Mouse (Mus musculus) forebrain, embryonic 12.5 days (tissue): ENCODE measurements at regions not wholly inside any gene's neighbourhood (a gene's known extent, or its start where the extent isn't known, plus 50 kb on each side); places are given as distances from the start of the nearest gene placed in this dataset.

Experiments
- ATAC-seq: fragments of 200-750 bp; cut with Nextera tagmentation; 2 replicates; pipeline ENCODE4 v1.8.0; 2017; ENCODE audit warnings: moderate TSS enrichment; ENCODE audit not compliant: low FRiP score
- H3K27ac ChIP-seq: fragments of 300-500 bp; sonication (generic); 2 replicates; pipeline ENCODE4 v1.5.1; 2016; ENCODE audit warnings: mild to moderate bottlenecking
- H3K27me3 ChIP-seq: fragments of 300-500 bp; sonication (generic); 2 replicates; pipeline ENCODE4 v1.6.1; 2016; ENCODE audit warnings: mild to moderate bottlenecking
- H3K36me3 ChIP-seq: fragments of 300-500 bp; sonication (generic); replicated peaks from 2 replicates; pipeline ENCODE4 v1.6.1; 2016; ENCODE audit warnings: mild to moderate bottlenecking
- H3K4me1 ChIP-seq: fragments of 300-500 bp; sonication (generic); 2 replicates; pipeline ENCODE4 v1.6.1; 2016
- H3K4me2 ChIP-seq: fragments of 300-500 bp; sonication (generic); 2 replicates; pipeline ENCODE4 v1.6.1; 2016; ENCODE audit warnings: mild to moderate bottlenecking, moderate library complexity
- H3K4me3 ChIP-seq: fragments of 300-500 bp; sonication (generic); replicated peaks from 2 replicates; pipeline ENCODE4 v1.5.1; 2016; ENCODE audit warnings: mild to moderate bottlenecking
- H3K9ac ChIP-seq: fragments of 300-500 bp; sonication (generic); 2 replicates; pipeline ENCODE4 v1.6.1; 2016; ENCODE audit warnings: mild to moderate bottlenecking
- H3K9me3 ChIP-seq: fragments of 300-500 bp; sonication (generic); 2 replicates; pipeline ENCODE4 v1.6.1; 2016
- WGBS: fragments of 180-500 bp; shearing (Covaris S2); methylation state at CpG from one replicate; pipeline ENCODE4 v1.1.7; 2016; 5-methylcytosine and 5-hydroxymethylcytosine counted together

DNA sequence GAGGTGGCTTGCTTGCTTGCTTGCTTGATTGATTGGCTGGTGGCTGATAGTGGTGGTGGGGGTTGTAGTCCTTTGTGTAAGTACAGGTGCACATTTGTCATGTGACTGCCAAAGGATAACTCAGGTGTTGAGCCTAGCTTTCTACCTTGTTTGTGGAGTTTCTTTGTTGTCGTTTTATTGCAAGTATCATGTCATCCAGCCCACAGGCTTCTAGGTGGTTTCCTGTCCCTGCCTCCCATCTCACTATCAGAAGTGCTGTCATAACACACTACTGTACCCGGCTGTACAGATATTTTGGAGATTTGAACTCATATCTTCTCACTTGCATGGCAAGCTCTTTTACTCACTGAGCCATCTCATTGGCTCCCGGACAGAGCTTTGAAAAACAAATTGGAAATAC lies 186.9 kb downstream of the Cog6 start:
- H3K36me3 ChIP-seq, result no peaks in the 10 kb centered on the region
- 86% methylated on average over 3 of the region's 3 CpGs for WGBS
- no peaks in the 10 kb centered on the region for H3K4me1 ChIP-seq

DNA sequence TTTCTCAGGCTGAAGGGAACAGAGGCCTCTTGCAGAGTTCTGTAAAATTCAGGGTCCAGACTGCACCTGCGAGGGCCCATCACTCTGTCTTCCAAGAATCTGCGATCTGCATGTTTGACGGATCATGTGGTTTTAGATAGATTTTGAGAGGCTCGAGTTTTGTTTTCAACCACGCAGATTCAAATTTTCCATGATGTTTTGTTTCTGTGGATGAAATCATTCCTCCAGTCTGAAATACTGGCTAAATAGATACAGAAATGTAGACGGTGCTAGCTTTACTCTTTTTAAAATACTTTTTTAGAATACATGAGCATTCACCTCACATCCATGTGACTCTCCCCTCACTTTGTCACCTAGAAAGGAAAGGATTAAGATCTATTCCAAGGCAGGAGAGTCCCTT lies 188.0 kb downstream of the Cog6 start:
- Histone ChIP-seq H3K27me3 (no peaks in the 10 kb centered on the region; the same call in 1 of the 2 replicates), H3K9me3 (no peaks in the 10 kb centered on the region), H3K27ac (no peak overlapping the region), H3K4me1 (no peaks in the 10 kb centered on the region), H3K4me3 (no peak overlapping the region), H3K36me3 (no peaks in the 10 kb centered on the region), H3K4me2 (no peak overlapping the region), H3K9ac (no peak overlapping the region)
- ATAC-seq, result no peak
- 90% methylated on average over 6 of the region's 6 CpGs for WGBS

More for the DNA sequence above, 186.9 kb downstream of the Cog6 start:
- ATAC-seq, result no peak
- no peak overlapping the region for H3K9ac ChIP-seq
- no peaks in the 10 kb centered on the region for H3K9me3 ChIP-seq
- H3K4me3 ChIP-seq, result no peak overlapping the region
- no peak overlapping the region for H3K27ac ChIP-seq
- H3K4me2 ChIP-seq, result no peak overlapping the region
- no peaks in the 10 kb centered on the region; the same call in 1 of the 2 replicates for H3K27me3 ChIP-seq

DNA sequence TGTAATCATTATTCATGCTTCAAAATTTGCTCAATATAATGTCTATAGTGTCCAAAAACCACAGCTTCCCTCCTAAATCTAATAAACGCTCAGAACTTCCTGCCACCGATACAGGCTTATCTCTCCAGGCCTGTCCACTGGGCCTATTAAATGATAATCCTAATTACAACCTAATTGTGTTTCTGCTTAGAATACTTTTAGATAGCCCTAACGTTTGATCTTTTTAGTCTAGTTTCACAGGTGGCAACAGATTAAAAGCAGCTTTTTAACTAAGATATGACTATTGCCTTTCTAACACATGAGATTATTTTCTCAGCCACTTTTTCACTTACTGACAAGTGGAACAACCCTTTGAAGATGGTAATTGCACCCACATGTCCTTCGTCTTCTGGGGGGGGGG lies 188.6 kb downstream of the Cog6 start:
- 79% methylated on average over 4 of the region's 4 CpGs for WGBS
- Histone ChIP-seq H3K27me3 (no peaks in the 10 kb centered on the region; the same call in 1 of the 2 replicates), H3K36me3 (no peaks in the 10 kb centered on the region), H3K4me3 (no peak overlapping the region), H3K4me1 (no peaks in the 10 kb centered on the region), H3K9ac (no peak overlapping the region), H3K4me2 (no peak overlapping the region), H3K27ac (no peak overlapping the region), H3K9me3 (no peaks in the 10 kb centered on the region)
- no peak for ATAC-seq

DNA sequence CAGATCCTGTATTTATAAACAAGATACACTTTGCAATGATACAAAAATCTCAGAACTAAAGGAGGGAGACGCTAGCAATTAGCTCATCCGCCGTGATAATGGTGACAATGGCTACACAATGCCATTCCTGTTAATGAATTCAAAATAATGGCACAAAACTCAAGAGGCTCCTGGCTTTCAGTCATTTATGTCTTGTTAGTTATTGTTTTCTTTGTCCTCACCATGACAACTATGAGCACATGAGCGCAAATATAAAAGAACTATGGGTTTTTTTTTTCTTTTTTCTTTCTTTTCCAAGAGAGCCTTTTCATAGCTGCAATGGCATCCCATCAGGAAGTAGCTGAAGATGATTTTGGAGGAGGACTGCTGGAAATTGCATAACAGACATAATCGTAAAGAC lies 194.2 kb downstream of the Cog6 start:
- ATAC-seq, result no peak
- H3K4me3 ChIP-seq, result no peak overlapping the region
- 49% methylated on average over 5 of the region's 5 CpGs for WGBS
- H3K4me1 ChIP-seq, result peaks cover 15% of the 10 kb centered on the region; the same call in 1 of the 2 replicates
- no peak overlapping the region for H3K27ac ChIP-seq
- H3K4me2 ChIP-seq, result no peak overlapping the region
- no peaks in the 10 kb centered on the region; the same call in 1 of the 2 replicates for H3K27me3 ChIP-seq
- H3K9ac ChIP-seq, result no peak overlapping the region
- H3K36me3 ChIP-seq, result no peaks in the 10 kb centered on the region
- no peaks in the 10 kb centered on the region for H3K9me3 ChIP-seq

DNA sequence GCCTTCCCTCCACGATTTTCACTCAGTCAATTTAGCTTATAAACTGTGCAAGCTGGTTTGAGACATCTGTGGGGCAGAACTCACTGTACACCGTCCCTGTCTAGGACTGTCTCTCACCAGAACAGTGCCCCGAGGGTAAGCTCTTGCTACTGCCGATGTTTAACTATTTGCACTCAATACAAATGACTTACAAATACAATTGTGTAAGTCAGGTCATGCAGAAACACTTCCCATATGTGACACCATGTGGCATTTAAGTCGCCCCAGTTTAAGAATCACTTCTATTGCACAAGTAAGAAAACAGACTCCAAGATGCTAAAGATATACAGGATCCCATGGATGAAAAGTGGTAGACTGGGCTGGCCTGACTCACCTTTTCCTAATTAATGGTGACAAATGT lies 195.6 kb downstream of the Cog6 start:
- peaks cover 15% of the 10 kb centered on the region; the same call in 1 of the 2 replicates for H3K4me1 ChIP-seq
- H3K4me2 ChIP-seq, result no peak overlapping the region
- H3K4me3 ChIP-seq, result no peak overlapping the region
- no peak overlapping the region for H3K27ac ChIP-seq
- no peak for ATAC-seq
- no peaks in the 10 kb centered on the region for H3K9me3 ChIP-seq
- no peaks in the 10 kb centered on the region for H3K36me3 ChIP-seq
- WGBS, result 29% methylated on average over 5 of the region's 5 CpGs
- H3K9ac ChIP-seq, result no peak overlapping the region
- H3K27me3 ChIP-seq, result no peaks in the 10 kb centered on the region; the same call in 1 of the 2 replicates

DNA sequence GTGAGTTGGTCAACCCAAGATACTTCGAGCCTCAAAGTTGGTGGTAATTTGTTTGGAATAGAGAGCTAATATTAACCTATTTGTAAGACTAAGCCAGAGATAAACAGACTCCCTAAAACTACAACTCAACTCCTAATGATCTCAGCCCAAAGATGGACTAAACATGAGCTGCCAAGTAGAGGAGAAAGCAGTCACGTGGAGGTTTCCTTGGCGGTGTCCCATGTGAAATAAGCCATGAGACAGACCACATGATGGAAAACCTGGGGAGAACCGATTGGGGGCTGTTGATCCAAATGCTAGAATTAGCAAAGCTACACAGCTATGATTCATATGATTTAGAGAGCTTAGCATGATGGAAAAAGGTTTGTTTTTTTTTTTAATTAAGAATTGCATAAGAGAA lies 198.6 kb downstream of the Cog6 start:
- peaks cover 29% of the 10 kb centered on the region for H3K4me1 ChIP-seq

DNA sequence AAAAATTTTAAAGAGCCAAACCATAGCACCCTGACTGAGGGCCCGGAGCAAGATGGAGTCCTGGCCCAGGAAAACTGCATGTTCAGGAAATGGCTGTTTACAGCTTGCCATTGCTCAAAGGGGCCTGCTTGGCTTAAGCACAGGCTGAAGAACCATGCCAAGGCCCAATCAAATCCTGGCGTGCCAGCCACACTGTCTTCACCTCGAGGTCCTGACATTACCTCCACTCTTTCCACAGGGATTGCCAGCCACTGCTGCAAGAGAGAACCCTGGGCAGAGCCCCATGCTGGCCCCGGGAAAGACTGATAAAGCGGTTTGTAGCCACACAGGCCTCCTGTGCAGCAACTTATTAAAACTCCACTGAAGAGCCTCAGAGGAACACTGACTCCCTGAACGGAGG lies 199.6 kb downstream of the Cog6 start:
- ATAC-seq, result no peak
- Histone ChIP-seq H3K27ac (no peak overlapping the region), H3K36me3 (no peaks in the 10 kb centered on the region), H3K27me3 (no peaks in the 10 kb centered on the region), H3K4me3 (no peak overlapping the region), H3K4me1 (peaks cover 20% of the 10 kb centered on the region), H3K4me2 (no peak overlapping the region), H3K9ac (no peak overlapping the region), H3K9me3 (no peaks in the 10 kb centered on the region)
- WGBS, result 85% methylated on average over 6 of the region's 6 CpGs

More for the DNA sequence above, 198.6 kb downstream of the Cog6 start:
- Histone ChIP-seq H3K27ac (no peak overlapping the region), H3K4me2 (no peak overlapping the region), H3K9ac (no peak overlapping the region), H3K36me3 (no peaks in the 10 kb centered on the region), H3K27me3 (no peaks in the 10 kb centered on the region), H3K4me3 (no peak overlapping the region), H3K9me3 (no peaks in the 10 kb centered on the region)
- WGBS, result 90% methylated on average over 4 of the region's 4 CpGs
- no peak for ATAC-seq

DNA sequence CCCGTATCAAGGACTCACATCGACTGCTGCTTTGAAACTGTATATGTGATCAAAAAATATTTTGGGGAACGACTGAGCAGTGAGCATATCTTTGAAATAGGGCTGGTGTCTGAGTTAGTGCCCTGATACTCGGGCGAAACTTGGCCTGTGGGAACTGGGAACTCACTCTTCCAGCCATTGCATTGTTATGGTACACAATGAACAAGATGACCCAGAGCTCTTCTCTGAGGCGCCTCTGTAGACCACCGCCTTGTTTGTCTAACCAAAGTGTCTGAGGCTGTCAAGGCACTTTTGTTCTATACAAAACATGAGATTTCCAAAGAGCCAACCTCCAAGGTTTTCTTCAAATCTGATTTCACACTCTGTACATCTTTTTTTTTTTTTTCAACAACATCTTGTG lies 201.5 kb downstream of the Cog6 start:
- no peaks in the 10 kb centered on the region for H3K9me3 ChIP-seq
- no peak for ATAC-seq
- H3K27ac ChIP-seq, result no peak overlapping the region
- WGBS, result 61% methylated on average over 7 of the region's 7 CpGs
- H3K4me1 ChIP-seq, result peaks cover 14% of the 10 kb centered on the region
- H3K4me2 ChIP-seq, result no peak overlapping the region
- H3K36me3 ChIP-seq, result no peaks in the 10 kb centered on the region
- no peak overlapping the region for H3K4me3 ChIP-seq
- H3K27me3 ChIP-seq, result no peaks in the 10 kb centered on the region
- H3K9ac ChIP-seq, result no peak overlapping the region

DNA sequence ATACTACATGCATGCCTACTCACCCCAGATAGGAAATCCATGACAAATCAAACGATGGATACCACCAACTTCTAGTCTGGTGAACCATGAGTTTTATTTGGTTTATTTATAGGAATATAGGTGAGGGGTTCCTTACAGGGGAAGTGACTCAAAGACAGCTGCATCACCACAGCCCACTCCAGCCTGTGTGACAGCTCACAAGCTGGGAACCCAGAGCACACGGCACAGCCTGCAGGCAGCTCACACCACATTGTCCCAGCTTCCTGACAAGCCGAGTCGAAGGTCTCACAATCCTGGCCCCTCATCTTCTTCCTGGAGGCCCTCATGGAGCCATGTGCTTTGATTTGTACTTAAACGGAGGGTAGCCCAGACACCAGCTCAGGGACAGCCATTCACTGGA lies 214.7 kb downstream of the Cog6 start:
- Histone ChIP-seq H3K27ac (no peak overlapping the region), H3K9ac (no peak overlapping the region), H3K4me2 (no peak overlapping the region), H3K9me3 (no peaks in the 10 kb centered on the region), H3K4me3 (no peak overlapping the region), H3K4me1 (no peaks in the 10 kb centered on the region), H3K36me3 (no peaks in the 10 kb centered on the region), H3K27me3 (no peaks in the 10 kb centered on the region)
- 90% methylated on average over 5 of the region's 5 CpGs for WGBS
- no peak for ATAC-seq

DNA sequence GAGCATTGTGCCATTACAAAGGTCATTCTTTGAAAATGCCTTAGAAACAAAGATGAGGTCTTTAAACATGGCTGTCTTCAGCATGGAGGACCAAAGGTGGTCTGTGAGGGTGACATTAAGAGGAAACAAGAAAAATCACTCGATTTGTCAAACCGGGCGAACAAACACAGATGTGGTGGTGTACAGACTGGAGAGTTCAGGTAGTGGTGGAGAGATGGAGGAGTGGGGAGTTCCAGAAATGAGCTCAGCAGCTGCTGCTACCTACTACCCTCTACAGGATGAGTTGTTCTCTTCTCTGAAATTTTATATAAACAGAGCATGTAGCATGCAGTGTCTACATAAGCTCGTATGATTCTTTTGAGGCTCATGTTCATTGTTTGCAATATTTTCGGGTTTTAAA lies 215.6 kb downstream of the Cog6 start:
- Histone ChIP-seq H3K9ac (no peak overlapping the region), H3K9me3 (no peaks in the 10 kb centered on the region), H3K4me2 (no peak overlapping the region), H3K4me1 (no peaks in the 10 kb centered on the region), H3K27ac (no peak overlapping the region), H3K4me3 (no peak overlapping the region), H3K27me3 (no peaks in the 10 kb centered on the region), H3K36me3 (no peaks in the 10 kb centered on the region)
- ATAC-seq, result no peak
- WGBS, result 89% methylated on average over 5 of the region's 5 CpGs

DNA sequence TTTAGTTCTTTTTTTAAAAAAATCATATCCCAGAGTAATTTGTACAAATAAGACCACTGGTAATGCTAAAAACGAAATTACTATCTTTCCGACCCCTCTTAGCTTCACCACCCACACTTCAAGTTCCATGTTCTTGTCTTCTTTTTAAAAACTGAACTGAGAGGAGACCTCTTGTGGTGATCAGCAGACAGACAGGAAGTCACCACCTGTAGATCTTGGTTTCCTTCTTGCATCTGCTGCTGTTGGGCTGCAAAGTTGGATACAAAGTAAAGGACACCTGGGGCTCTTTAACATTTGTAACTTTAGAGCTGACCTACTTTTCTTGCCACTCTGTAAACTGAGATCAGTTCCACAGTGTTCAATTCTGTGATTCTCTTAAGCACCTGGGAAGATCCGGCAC lies 216.4 kb downstream of the Cog6 start:
- Histone ChIP-seq H3K4me3 (no peak overlapping the region), H3K27me3 (no peaks in the 10 kb centered on the region), H3K36me3 (no peaks in the 10 kb centered on the region), H3K4me2 (no peak overlapping the region), H3K4me1 (no peaks in the 10 kb centered on the region), H3K9ac (no peak overlapping the region), H3K9me3 (no peaks in the 10 kb centered on the region), H3K27ac (no peak overlapping the region)
- WGBS, result 86% methylated on average over 3 of the region's 3 CpGs
- no peak for ATAC-seq

DNA sequence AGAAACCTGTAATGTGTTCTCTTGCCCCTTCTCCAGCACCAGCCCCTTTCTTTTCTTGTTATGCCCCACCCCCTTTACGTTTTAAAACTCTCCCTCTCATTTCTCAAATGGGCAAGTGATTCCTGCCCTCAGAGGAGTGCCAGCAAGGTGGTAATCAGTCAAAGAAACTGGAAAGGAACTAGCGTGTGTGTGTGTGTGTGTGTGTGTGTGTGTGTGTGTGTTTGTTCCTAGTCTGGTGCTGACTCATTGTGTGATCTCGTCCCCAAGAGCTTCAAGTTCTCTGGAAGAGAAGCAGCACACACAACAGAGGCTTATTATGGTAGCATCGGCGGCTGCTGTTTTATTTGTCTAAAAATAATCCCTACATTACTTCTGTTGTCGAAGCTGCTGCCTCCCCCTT lies 219.2 kb downstream of the Cog6 start:
- WGBS, result 47% methylated on average over 6 of the region's 6 CpGs

DNA sequence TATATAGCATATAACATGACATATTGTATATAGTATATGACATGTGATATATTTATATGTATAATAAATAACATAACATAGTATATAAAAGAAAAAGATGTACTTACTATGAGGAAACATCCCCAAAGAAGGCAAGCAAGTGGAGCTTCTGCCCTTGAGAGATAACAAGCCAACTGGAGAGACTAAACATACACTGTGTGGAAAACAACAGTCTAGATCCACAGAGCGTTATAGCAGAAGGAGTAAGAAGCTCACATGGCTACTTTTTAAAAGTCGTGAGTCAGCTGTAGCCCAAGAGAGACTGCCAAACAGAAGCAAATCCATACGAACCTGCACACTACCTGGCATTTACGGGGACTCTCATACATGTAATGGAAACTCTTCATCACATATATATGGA lies 219.9 kb downstream of the Cog6 start:
- H3K9ac ChIP-seq, result no peak overlapping the region
- 79% methylated on average over 4 of the region's 4 CpGs for WGBS
- no peaks in the 10 kb centered on the region for H3K9me3 ChIP-seq
- H3K4me1 ChIP-seq, result no peaks in the 10 kb centered on the region
- no peak overlapping the region for H3K4me2 ChIP-seq
- no peak overlapping the region for H3K4me3 ChIP-seq
- ATAC-seq, result no peak
- no peaks in the 10 kb centered on the region for H3K36me3 ChIP-seq
- no peaks in the 10 kb centered on the region for H3K27me3 ChIP-seq
- no peak overlapping the region for H3K27ac ChIP-seq

More for the DNA sequence above, 219.2 kb downstream of the Cog6 start:
- no peak overlapping the region for H3K9ac ChIP-seq
- H3K27me3 ChIP-seq, result no peaks in the 10 kb centered on the region
- H3K9me3 ChIP-seq, result no peaks in the 10 kb centered on the region
- H3K4me3 ChIP-seq, result no peak overlapping the region
- H3K27ac ChIP-seq, result no peak overlapping the region
- no peak for ATAC-seq
- no peaks in the 10 kb centered on the region for H3K36me3 ChIP-seq
- H3K4me2 ChIP-seq, result no peak overlapping the region
- no peaks in the 10 kb centered on the region for H3K4me1 ChIP-seq

DNA sequence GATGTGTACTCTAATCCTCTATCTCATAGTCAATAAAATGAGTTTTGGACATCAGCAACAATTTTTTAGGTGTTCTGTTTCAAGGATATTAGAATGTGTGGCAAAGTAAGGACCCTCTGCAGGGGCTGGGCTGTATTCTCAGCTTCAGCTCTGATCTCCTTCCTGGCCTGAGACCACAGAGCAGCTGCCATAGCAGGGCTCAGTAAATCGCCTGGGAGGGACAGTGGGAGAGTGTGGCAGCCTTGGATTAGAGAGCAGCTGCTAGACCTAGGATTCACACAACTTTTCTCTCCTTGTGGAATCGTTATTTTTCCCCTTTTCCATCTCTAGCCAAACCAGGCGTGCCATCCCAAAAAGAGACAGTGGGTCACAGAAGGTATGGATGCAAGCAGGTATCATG lies 222.8 kb downstream of the Cog6 start:
- H3K4me1 ChIP-seq, result no peaks in the 10 kb centered on the region
- no peak overlapping the region for H3K4me3 ChIP-seq
- H3K9me3 ChIP-seq, result no peaks in the 10 kb centered on the region
- no peak overlapping the region for H3K9ac ChIP-seq
- WGBS, result 79% methylated on average over 3 of the region's 3 CpGs
- H3K36me3 ChIP-seq, result no peaks in the 10 kb centered on the region
- no peak for ATAC-seq
- no peaks in the 10 kb centered on the region for H3K27me3 ChIP-seq
- no peak overlapping the region for H3K27ac ChIP-seq
- H3K4me2 ChIP-seq, result no peak overlapping the region
